Mouse (Mus musculus) small intestine, adult 2 months (tissue): ENCODE results near the gene Scamp2.

Experiments
- CTCF ChIP-seq: fragments of 200-500 bp; IDR thresholded peaks from 2 replicates; pipeline ENCODE4 v1.5.1; 2012; ENCODE audit warnings: low read depth, mild to moderate bottlenecking, control low read depth, inconsistent platforms, low read length, moderate library complexity, mixed read lengths; ENCODE audit not compliant: insufficient replicate concordance, insufficient read length; ENCODE audit errors: extremely low read depth
- POLR2A ChIP-seq: fragments of 200-500 bp; IDR thresholded peaks from 2 replicates; pipeline ENCODE4 v1.6.1; 2012; ENCODE audit warnings: low read depth, mild to moderate bottlenecking, control low read depth, inconsistent platforms, low read length, moderate library complexity

DNA sequence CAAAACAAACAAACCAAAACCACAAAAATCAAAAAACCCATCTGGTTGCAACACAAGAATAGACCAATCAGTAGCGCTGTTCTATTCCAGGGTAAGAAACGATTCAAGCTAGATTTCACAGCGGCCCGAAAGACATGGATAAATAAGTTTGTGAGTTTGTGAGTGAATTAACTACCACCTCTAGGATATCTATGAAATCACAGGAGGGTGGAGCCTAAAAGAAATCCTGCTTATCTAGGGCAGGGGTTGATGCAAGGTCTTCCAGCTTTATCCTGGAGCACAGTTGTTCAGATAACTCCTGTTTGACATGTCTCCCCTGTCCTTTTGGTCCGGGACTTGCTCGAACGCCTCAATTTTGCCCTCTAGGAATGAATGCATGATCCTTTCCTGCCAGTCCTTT lies 480 bp upstream of the Scamp2 start:
- TF ChIP-seq POLR2A (no peak), CTCF (no peak)
